Mouse (Mus musculus) limb, embryonic 11.5 days (tissue): ENCODE data around the gene Kcnj10. TPM values are rescaled to one million over a fixed set of nuclear protein-coding genes. Genes with fewer than 3 reads are reported as not detected.
A peak's percentile ranks its signal among the peaks of the same experiment; 100 is the strongest.

Source experiments
- ATAC-seq: fragments of 200-750 bp; cut with Nextera tagmentation; 2 replicates; pipeline ENCODE4 v1.8.0; 2017; ENCODE audit warnings: low read depth; ENCODE audit not compliant: insufficient number of reproducible peaks, low FRiP score, low TSS enrichment
- DNase-seq: peaks from one replicate; pipeline ENCODE4 v3.0.0-alpha.2; 2015; ENCODE audit warnings: low spot score
- H3K27ac ChIP-seq: fragments of 300-500 bp; sonication (generic); replicated peaks from 2 replicates; pipeline ENCODE4 v1.5.1; 2014; ENCODE audit warnings: low read depth, mild to moderate bottlenecking, low read length
- H3K27me3 ChIP-seq: fragments of 300-500 bp; sonication (generic); 2 replicates; pipeline ENCODE4 v1.6.1; 2014; ENCODE audit warnings: mild to moderate bottlenecking, low read length, mixed read lengths; ENCODE audit not compliant: control insufficient read depth, insufficient read depth
- H3K36me3 ChIP-seq: fragments of 300-500 bp; sonication (generic); 2 replicates; pipeline ENCODE4 v1.6.1; 2014; ENCODE audit warnings: mild to moderate bottlenecking, low read length, moderate library complexity, mixed read lengths; ENCODE audit not compliant: control insufficient read depth, insufficient read depth
- H3K4me1 ChIP-seq: fragments of 300-500 bp; sonication (generic); 2 replicates; pipeline ENCODE4 v1.6.1; 2014; ENCODE audit warnings: low read length, mixed read lengths; ENCODE audit not compliant: control insufficient read depth, insufficient read depth
- H3K4me2 ChIP-seq: fragments of 300-500 bp; sonication (generic); 2 replicates; pipeline ENCODE4 v1.6.1; 2014; ENCODE audit warnings: low read depth, mild to moderate bottlenecking, moderate library complexity; ENCODE audit not compliant: severe bottlenecking
- H3K4me3 ChIP-seq: fragments of 300-500 bp; sonication (generic); 2 replicates; pipeline ENCODE4 v1.5.1; 2014; ENCODE audit warnings: low read depth, low read length
- H3K9ac ChIP-seq: fragments of 300-500 bp; sonication (generic); 2 replicates; pipeline ENCODE4 v1.6.1; 2014; ENCODE audit warnings: mild to moderate bottlenecking, low read length
- H3K9me3 ChIP-seq: fragments of 300-500 bp; sonication (generic); 2 replicates; pipeline ENCODE4 v1.6.1; 2016; ENCODE audit warnings: low read length; ENCODE audit not compliant: control insufficient read depth
- WGBS: fragments of 180-500 bp; shearing (Covaris S2); extraction: QIAGEN DNeasy Blood & Tissue Kit; methylation state at CpG from one replicate; pipeline ENCODE4 v1.1.7; 2014; 5-methylcytosine and 5-hydroxymethylcytosine counted together
- polyA plus RNA-seq: library from polyadenylated mRNA; unstranded; fragments of >200 nt; fragmentation: Nextera tagmentation; extraction: Ambion mirVana; gene quantifications from 2 replicates; pipeline ENCODE4 v1.2.1, GENCODE M21; 2014

The Kcnj10 gene
- polyA plus RNA-seq, 1 experiment from 2014 or later, result 0.11 TPM

DNA sequence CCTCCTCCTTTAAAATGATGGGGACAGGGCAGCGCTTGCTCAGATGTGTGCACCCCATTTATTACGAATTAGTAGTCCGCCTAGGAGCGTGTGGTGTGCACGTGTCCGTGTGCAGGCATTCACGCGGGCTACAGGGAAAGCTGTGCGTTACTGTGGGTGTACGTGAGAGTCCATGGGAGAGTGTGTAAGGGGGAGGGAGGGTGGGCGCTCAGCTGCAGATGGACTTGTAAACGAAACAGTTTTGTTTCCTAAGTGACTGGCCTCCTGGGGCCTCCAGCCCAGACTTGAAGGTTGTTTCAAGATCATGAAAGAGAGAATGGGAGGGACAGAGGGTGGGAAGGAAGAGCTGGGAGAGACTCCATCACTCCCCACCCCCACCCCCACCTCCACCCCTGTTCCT lies 39.8 kb upstream of the Kcnj10 start:
- Histone ChIP-seq H3K9ac (no peak overlapping the region), H3K4me2 (no peak overlapping the region), H3K9me3 (no peaks in the 10 kb centered on the region), H3K27me3 (no peaks in the 10 kb centered on the region), H3K27ac (no peak overlapping the region), H3K4me1 (peaks cover 39% of the 10 kb centered on the region), H3K36me3 (no peaks in the 10 kb centered on the region), H3K4me3 (no peak overlapping the region)
- WGBS, result 39% methylated on average over 12 of the region's 12 CpGs
- DNase-seq (no peak), ATAC-seq (no peak)

DNA sequence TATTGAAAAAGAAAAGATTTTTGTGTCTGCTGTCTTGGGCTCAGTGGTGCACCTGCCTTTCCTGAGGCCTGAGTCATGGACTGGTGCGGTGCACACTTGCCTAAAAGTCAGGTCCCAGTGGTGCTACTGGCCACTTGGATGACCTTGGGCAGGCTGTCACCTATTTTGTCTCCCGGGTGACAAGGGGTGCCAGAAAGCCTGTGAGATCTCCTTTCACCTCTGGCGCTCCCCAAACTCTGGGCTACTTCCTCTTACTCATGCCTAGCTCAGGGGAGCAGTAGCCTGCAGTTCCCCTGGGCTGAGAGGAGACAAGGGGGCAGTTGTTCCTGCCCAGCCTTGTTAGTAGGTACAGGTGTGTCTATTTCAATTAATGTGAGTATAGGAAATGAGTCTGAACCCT lies 38.7 kb upstream of the Kcnj10 start:
- H3K4me2 ChIP-seq, result no peak overlapping the region
- H3K9me3 ChIP-seq, result no peaks in the 10 kb centered on the region
- H3K4me1 ChIP-seq, result peaks cover 38% of the 10 kb centered on the region
- WGBS, result 50% methylated on average over 3 of the region's 3 CpGs
- no peak overlapping the region; the same call in 1 of the 2 replicates for H3K27ac ChIP-seq
- H3K36me3 ChIP-seq, result no peaks in the 10 kb centered on the region
- no peak overlapping the region for H3K9ac ChIP-seq
- ATAC-seq, result no peak
- no peak for DNase-seq
- H3K4me3 ChIP-seq, result no peak overlapping the region
- H3K27me3 ChIP-seq, result no peaks in the 10 kb centered on the region

DNA sequence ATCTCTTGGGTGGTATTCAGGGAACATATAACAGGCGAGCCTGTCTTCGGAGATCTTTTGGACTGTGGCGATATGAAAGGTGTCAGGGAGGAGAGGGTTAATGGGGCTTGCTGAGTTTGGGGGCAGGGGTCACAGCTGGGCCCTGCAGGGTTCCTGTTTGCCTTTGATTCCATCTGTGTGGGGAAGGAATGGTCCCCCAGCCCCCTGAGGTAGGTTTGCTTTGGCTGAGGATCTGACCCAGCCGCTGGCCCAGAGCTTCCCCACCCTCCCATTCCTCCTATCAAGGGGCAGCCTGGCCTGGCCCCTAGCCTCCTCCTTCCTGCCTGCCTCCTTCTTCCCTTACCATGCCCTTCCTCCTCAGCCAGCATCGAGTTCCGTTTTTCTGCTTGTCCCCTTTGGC lies 38.2 kb upstream of the Kcnj10 start:
- peak overlapping the region; percentile 48; the same call in 1 of the 2 replicates for H3K27ac ChIP-seq
- no peak for ATAC-seq
- 2% methylated on average over 6 of the region's 6 CpGs for WGBS
- no peak overlapping the region for H3K4me2 ChIP-seq
- peak; percentile 68 for DNase-seq
- no peak overlapping the region for H3K4me3 ChIP-seq
- no peaks in the 10 kb centered on the region for H3K9me3 ChIP-seq
- no peak overlapping the region for H3K9ac ChIP-seq
- no peaks in the 10 kb centered on the region for H3K36me3 ChIP-seq
- no peaks in the 10 kb centered on the region for H3K27me3 ChIP-seq
- H3K4me1 ChIP-seq, result peaks cover 33% of the 10 kb centered on the region

DNA sequence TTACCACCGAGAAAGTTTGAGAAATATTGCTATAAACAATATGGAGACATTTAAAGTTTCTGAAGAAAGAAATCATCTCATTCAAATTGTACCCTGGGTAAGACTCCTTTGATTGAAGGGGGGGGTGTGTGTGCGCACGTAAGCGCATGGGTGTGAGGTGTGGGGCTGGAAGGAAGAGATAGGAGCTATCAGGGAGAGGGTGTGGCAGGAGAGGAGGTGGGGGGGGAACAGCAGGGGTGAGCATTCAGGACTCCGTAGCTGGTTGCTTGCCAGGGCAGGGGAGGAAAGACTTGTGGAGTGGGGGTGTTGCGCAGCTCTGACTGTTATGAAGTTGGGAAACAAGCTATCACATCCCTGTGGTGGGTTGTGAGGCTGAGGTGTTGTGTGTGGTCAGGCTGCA lies 36.6 kb upstream of the Kcnj10 start:
- ATAC-seq, result no peak
- Histone ChIP-seq H3K9ac (no peak overlapping the region), H3K27ac (no peak overlapping the region), H3K4me3 (no peak overlapping the region), H3K9me3 (no peaks in the 10 kb centered on the region), H3K36me3 (no peaks in the 10 kb centered on the region), H3K4me2 (no peak overlapping the region), H3K4me1 (peaks cover 24% of the 10 kb centered on the region), H3K27me3 (no peaks in the 10 kb centered on the region)
- no peak for DNase-seq
- 69% methylated on average over 6 of the region's 6 CpGs for WGBS

DNA sequence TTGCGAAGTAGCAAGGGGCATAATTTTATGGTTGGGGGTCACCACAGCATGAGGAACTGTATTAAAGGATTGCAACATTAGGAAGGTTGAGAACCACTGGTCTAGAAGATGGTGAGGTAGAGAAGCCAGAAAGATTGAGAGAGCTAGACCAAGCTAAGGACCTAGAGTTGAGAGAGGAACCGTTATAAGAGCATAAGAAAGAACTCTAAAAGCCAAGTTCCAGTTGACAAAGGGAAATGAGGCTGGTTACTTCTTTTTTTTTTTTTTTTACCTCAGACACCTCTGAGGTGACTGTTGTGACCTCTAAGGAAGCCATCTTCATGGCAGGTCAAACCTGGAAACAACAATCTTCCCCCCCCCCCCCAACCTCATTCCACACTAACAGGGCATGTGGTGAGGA lies 35.9 kb upstream of the Kcnj10 start:
- peaks cover 23% of the 10 kb centered on the region for H3K4me1 ChIP-seq
- no peak overlapping the region for H3K27ac ChIP-seq
- H3K9me3 ChIP-seq, result no peaks in the 10 kb centered on the region
- ATAC-seq, result no peak
- no peaks in the 10 kb centered on the region for H3K27me3 ChIP-seq
- no peak overlapping the region for H3K4me2 ChIP-seq
- WGBS, result 90% methylated on average over 2 of the region's 2 CpGs
- no peak overlapping the region for H3K9ac ChIP-seq
- H3K4me3 ChIP-seq, result no peak overlapping the region
- no peaks in the 10 kb centered on the region for H3K36me3 ChIP-seq
- no peak for DNase-seq

DNA sequence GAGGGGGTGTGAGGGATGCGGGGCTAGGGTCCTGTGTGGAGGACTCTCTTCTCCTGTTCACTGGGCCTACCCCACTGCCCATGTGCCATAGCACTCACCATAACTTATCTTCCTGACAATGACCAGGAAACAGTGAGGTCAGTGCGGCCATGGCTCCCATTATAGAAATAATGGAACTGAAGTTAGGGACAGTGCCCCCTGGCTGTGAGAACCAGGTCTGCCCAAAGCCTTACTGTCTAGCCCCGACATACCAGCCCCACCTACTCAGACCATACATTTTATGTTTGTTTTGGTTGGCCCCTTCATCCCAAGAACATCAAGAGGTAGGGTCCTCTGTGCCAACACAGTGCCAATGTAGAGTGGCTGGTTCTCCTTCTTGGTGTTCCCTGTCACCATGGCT lies 35.4 kb upstream of the Kcnj10 start:
- no peak for ATAC-seq
- Histone ChIP-seq H3K27me3 (no peaks in the 10 kb centered on the region), H3K4me3 (no peak overlapping the region), H3K9me3 (no peaks in the 10 kb centered on the region), H3K27ac (no peak overlapping the region), H3K4me1 (peaks cover 18% of the 10 kb centered on the region), H3K4me2 (no peak overlapping the region), H3K36me3 (no peaks in the 10 kb centered on the region), H3K9ac (no peak overlapping the region)
- DNase-seq, result no peak
- WGBS, result 78% methylated on average over 3 of the region's 3 CpGs

DNA sequence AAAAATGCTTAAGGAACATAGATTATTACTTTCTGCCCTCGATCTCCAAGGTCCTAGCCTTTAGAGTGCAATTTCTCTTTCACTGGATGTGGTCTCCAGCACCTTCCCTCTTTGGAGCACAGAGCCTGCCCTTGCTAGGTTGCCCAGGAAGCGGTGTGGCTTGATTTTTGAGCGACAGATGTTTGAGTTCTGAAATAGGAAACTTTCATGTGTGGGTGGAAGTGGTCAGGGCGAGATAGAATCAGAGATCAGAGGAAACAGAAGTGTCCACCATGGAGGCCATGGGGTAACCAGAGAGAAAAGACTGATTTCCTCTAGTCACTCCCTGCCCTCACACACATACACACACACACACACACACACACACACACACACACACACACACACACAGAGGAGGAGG lies 34.8 kb upstream of the Kcnj10 start:
- DNase-seq (no peak), ATAC-seq (no peak)
- Histone ChIP-seq H3K9me3 (no peaks in the 10 kb centered on the region), H3K27ac (no peak overlapping the region), H3K4me3 (no peak overlapping the region), H3K9ac (no peak overlapping the region), H3K36me3 (no peaks in the 10 kb centered on the region), H3K4me1 (peaks cover 15% of the 10 kb centered on the region), H3K27me3 (no peaks in the 10 kb centered on the region), H3K4me2 (no peak overlapping the region)
- WGBS, result 74% methylated on average over 4 of the region's 4 CpGs

DNA sequence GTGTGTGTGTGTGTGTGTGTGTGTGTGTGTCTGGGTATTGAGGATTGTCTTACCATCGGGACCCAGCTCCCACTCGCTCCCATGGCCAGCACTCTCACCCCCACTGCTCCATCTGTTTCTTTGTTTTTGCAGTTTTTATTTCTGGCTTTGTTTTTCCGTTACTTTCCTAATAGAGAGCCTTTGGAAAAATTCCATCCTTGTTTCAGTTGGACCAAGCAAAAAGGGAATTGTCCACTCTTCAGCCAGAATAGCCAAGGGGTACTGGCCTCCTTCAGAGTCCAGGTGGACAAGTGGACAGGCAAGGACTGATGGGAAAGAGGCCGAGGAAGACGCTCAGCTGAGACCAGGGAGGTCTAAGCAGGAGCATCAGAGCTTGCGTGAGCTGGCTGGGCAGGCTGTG lies 34.1 kb upstream of the Kcnj10 start:
- DNase-seq (no peak), ATAC-seq (no peak)
- Histone ChIP-seq H3K36me3 (no peaks in the 10 kb centered on the region), H3K9ac (no peak overlapping the region), H3K4me3 (no peak overlapping the region), H3K27ac (no peak overlapping the region), H3K4me1 (peaks cover 16% of the 10 kb centered on the region; the same call in 1 of the 2 replicates), H3K4me2 (no peak overlapping the region), H3K27me3 (no peaks in the 10 kb centered on the region), H3K9me3 (no peaks in the 10 kb centered on the region)
- WGBS, result 84% methylated on average over 6 of the region's 6 CpGs

DNA sequence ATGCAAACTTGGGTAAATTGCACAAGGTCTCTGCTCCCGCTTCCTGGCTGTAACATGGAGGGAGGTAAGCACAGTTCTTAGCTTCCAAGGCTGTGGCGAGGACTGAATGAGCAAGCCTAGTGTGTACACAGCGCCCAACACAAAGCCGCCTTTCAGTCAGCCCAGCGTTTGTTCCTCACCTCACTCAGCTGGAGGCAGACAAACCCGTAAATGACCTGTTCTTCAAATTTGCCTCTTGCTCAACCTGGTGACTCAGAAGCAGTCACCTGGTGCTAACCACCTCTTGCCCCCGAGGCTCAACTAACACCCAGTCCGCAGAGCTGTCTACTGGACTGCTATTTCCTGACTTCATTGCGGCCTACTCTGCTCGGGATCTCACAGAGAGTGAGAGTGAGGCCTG lies 33.1 kb upstream of the Kcnj10 start:
- Histone ChIP-seq H3K27me3 (no peaks in the 10 kb centered on the region), H3K4me1 (peaks cover 19% of the 10 kb centered on the region; the same call in 1 of the 2 replicates), H3K4me3 (no peak overlapping the region), H3K27ac (peak overlapping the region; percentile 68), H3K4me2 (no peak overlapping the region), H3K9me3 (no peaks in the 10 kb centered on the region), H3K36me3 (no peaks in the 10 kb centered on the region), H3K9ac (peak overlapping the region; percentile 37; the same call in 1 of the 2 replicates)
- WGBS, result 57% methylated on average over 10 of the region's 10 CpGs
- ATAC-seq (no peak), DNase-seq (no peak)
